Mouse (Mus musculus) kidney, adult 2 months (tissue): Measurements from ENCODE around the gene Prkacb.

ENCODE experiments used
- CTCF ChIP-seq: fragments of 200-500 bp; conservative IDR thresholded peaks from 2 replicates; pipeline ENCODE4 v1.5.1; 2011; ENCODE audit warnings: low read depth, mild to moderate bottlenecking, control low read depth, low read length, moderate library complexity, mixed read lengths; ENCODE audit not compliant: insufficient read depth, insufficient read length
- POLR2A ChIP-seq: fragments of 200-500 bp; IDR thresholded peaks from one replicate; pipeline ENCODE4 v1.6.1; 2011; ENCODE audit warnings: low read depth, low read length, control low read depth

DNA sequence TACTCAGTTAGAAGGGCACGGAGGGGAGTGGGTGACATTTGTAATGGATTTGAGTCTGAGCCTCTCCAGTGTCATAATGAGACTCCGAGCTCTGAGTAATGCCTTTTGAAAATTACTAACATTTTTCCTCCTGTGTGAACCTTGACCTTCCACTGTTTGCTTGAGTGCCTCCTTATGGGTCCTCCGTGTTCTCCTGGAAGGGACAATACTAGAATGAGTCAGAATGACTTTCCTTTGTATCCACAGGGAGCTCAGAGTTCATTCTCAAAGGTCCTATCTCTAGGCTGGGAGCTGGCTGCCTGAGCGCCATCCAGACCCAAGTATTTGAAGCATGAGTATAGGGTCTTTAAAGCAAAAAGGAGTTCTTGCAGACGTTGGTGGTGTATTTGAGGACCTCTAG is 94.5 kb downstream of the Prkacb start:
- TF ChIP-seq CTCF (no peak), POLR2A (no peak)
